ENCODE assay signal across 8 mouse cellular contexts in genomic region chr9:114418187-114418586, GRCm38 (mm10). TPM values are rescaled to one million over a fixed set of nuclear protein-coding genes. Genes with fewer than 3 reads are reported as not detected.
DNase-seq lines count a peak whose midpoint lies in the region; ATAC-seq and TF ChIP-seq lines count a peak whose summit lies in the region.

No protein-coding gene starts in this region.

- no peaks in the 10 kb centered on the region for H3K9me3 ChIP-seq in forebrain, postnatal 0 days (ENCODE audit: low read length)
- no peaks in the 10 kb centered on the region for H3K9me3 ChIP-seq in forebrain, embryonic 15.5 days

- no peak for ATAC-seq in forebrain, postnatal 0 days
- ATAC-seq in forebrain, embryonic 15.5 days (replicated peaks) = no peak

- H3K27ac ChIP-seq in forebrain, postnatal 0 days (ENCODE audit: low read depth, low read length) = no peak overlapping the region
- no peak overlapping the region for H3K27ac ChIP-seq in forebrain, embryonic 15.5 days (replicated peaks)

- 90% methylated on average over 7 of the region's 7 CpGs for WGBS in forebrain, postnatal 0 days
- 77% methylated on average over 7 of the region's 7 CpGs for WGBS in forebrain, embryonic 15.5 days

- no peak overlapping the region for H3K4me2 ChIP-seq in forebrain, postnatal 0 days (ENCODE audit: low read depth)
- H3K4me2 ChIP-seq in forebrain, embryonic 15.5 days (replicated peaks) = no peak overlapping the region

- DNase-seq in forebrain, postnatal 0 days = peak; percentile 46
- DNase-seq in right cerebral cortex, postnatal 4 days = peak; percentile 52
- DNase-seq in right cerebral cortex, postnatal 25 days = no peak
- peak; percentile 62 for DNase-seq in c-Kit-positive CD71-positive TER-119-negative erythroid progenitor cells, embryonic 14.5 days (ENCODE audit: low read depth)
- DNase-seq in liver = peak; percentile 74
- DNase-seq in spleen, postnatal 10 days (ENCODE audit: low spot score in 2 of 2) = peak; percentile 37 to 77
- DNase-seq in layer of hippocampus, postnatal 36 days = no peak

- no peak overlapping the region for H3K4me3 ChIP-seq in forebrain, postnatal 0 days (ENCODE audit: low read depth, low read length)
- H3K4me3 ChIP-seq in forebrain, embryonic 15.5 days = no peak overlapping the region

- no peaks in the 10 kb centered on the region for H3K27me3 ChIP-seq in forebrain, postnatal 0 days (ENCODE audit: insufficient read depth, low read length)
- H3K27me3 ChIP-seq in forebrain, embryonic 15.5 days = no peaks in the 10 kb centered on the region

- H3K4me1 ChIP-seq in forebrain, postnatal 0 days (ENCODE audit: insufficient read depth) = no peaks in the 10 kb centered on the region
- no peaks in the 10 kb centered on the region for H3K4me1 ChIP-seq in forebrain, embryonic 15.5 days

- TF ChIP-seq CTCF in forebrain, postnatal 0 days (IDR thresholded peaks at IDR 0.05; ENCODE audit: low read depth) = peak; percentile 65

- no peak overlapping the region for H3K9ac ChIP-seq in forebrain, postnatal 0 days
- H3K9ac ChIP-seq in forebrain, embryonic 15.5 days (replicated peaks) = no peak overlapping the region

- no peaks in the 10 kb centered on the region for H3K36me3 ChIP-seq in forebrain, postnatal 0 days (ENCODE audit: insufficient read depth)
- no peaks in the 10 kb centered on the region for H3K36me3 ChIP-seq in forebrain, embryonic 15.5 days

RNA-seq across cellular contexts. Expression of gene Tmppe, which starts 17.3 kb away (rescaled TPM):
- 4.5 and 5.5 TPM in 2 replicates for total RNA-seq in forebrain, postnatal 0 days (2014; rRNA removed)
- polyA plus RNA-seq in forebrain, postnatal 0 days (2015; fragmentation: Nextera tagmentation; extraction: Ambion mirVana) = 4.6 and 6.8 TPM in 2 replicates
- 7.5 and 7.7 TPM in 2 replicates for polyA plus RNA-seq in forebrain, embryonic 15.5 days (2015; fragmentation: Nextera tagmentation; extraction: Ambion mirVana)
- 10 to 100 TPM in 1 of 2 experiments, 1 to 10 TPM in 1; 10.0 to 10.6 TPM for total RNA-seq in layer of hippocampus, postnatal 36 days (2021)

RNA-seq across cellular contexts. Expression of gene Glb1, which starts 17.3 kb away (rescaled TPM):
- 21.8 and 26.1 TPM in 2 replicates for total RNA-seq in forebrain, postnatal 0 days (2014; rRNA removed)
- polyA plus RNA-seq in forebrain, postnatal 0 days (2015; fragmentation: Nextera tagmentation; extraction: Ambion mirVana) = 27.5 and 32.3 TPM in 2 replicates
- 21.6 and 21.9 TPM in 2 replicates for polyA plus RNA-seq in forebrain, embryonic 15.5 days (2015; fragmentation: Nextera tagmentation; extraction: Ambion mirVana)
- 10 to 100 TPM; 20.6 to 21.9 TPM for total RNA-seq in layer of hippocampus, postnatal 36 days (2021)

RNA-seq across cellular contexts. Expression of gene Crtap, which starts 27.7 kb away (rescaled TPM):
- 7.0 and 14.2 TPM in 2 replicates for total RNA-seq in forebrain, postnatal 0 days (2014; rRNA removed)
- polyA plus RNA-seq in forebrain, postnatal 0 days (2015; fragmentation: Nextera tagmentation; extraction: Ambion mirVana) = 23.8 and 25.5 TPM in 2 replicates
- polyA plus RNA-seq in forebrain, embryonic 15.5 days (2015; fragmentation: Nextera tagmentation; extraction: Ambion mirVana) = 19.9 and 20.2 TPM in 2 replicates
- 1 to 10 TPM; 6.9 to 7.0 TPM for total RNA-seq in layer of hippocampus, postnatal 36 days (2021)

Comparison
In these comparisons a context has a peak if more than half of its experiments do, and no peak if none do; other contexts are left out.
1. DNase-seq: peak in forebrain, postnatal 0 days (single experiment), right cerebral cortex, postnatal 4 days (single experiment), c-Kit-positive CD71-positive TER-119-negative erythroid progenitor cells, embryonic 14.5 days (single experiment), liver (single experiment) and spleen, postnatal 10 days (2 of 2); none in right cerebral cortex, postnatal 25 days (single experiment) and layer of hippocampus, postnatal 36 days (0 of 2).